Mouse (Mus musculus) spleen, adult 12 weeks (tissue): Measurements from ENCODE around the gene Emg1.
"Not testable (repeated sequence)": the region's sequence is repeated elsewhere in the genome, so short reads cannot be mapped to it uniquely, and the experiment has no call there.

ENCODE experiments used
- DNase-seq: peaks from one replicate; pipeline ENCODE4 v3.0.0; 2022; ENCODE audit warnings: low spot score

Emg1 gene

DNA sequence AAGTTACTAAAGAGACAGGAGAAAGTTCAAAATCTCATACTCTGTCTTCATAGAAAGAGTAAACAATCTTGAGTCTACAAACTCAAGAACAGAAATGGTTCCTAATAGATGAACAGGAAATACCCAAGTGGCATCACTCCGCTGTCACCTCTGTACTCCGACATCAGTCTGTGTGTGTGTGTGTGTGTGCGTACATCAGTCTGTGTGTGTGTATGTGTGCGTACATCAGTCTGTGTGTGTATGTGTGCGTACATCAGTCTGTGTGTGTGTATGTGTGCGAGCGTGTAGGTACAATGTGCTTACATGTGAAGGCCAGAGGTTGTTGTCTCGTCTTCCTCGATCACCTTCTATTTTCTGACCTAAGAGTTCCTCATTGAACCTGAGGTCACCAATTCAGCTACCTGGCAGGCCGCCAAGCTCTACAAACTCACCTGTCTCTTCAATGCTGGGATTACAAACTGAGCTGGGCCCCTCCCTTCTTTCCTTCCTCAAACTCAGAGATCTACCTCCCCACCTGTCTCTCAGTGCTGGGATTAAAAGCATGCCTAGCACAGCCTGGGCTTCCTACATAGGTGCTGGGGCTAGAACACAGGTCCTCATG lies 3.6 kb downstream of the Emg1 start:
- DNase-seq = no peak

DNA sequence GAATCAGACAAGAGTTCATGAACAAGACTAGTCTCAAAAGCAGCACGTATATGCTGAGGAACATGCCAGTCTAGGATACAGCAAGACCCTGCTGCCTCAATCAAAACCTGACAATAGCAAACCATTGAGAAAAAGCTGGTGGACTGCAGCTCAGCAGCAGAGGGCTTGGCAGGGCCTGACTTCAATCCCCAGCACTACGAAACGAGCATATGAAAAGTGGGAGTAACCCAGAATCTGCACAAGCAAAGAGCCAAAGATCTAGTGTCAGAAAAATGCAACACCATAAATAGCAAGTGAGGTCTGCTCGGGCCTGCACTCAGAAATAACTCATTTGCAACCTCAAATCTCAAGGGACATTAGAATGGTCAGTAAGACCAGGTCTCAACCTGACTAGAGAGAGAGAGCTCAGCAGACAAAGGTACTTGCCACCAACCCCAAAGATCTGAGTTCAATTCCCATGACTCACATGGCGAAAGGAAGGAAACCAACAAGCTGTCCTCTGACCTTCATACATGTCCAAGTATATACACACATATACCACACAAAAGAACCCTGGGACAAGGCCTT lies 5.8 kb downstream of the Emg1 start:
- DNase-seq = no peak

DNA sequence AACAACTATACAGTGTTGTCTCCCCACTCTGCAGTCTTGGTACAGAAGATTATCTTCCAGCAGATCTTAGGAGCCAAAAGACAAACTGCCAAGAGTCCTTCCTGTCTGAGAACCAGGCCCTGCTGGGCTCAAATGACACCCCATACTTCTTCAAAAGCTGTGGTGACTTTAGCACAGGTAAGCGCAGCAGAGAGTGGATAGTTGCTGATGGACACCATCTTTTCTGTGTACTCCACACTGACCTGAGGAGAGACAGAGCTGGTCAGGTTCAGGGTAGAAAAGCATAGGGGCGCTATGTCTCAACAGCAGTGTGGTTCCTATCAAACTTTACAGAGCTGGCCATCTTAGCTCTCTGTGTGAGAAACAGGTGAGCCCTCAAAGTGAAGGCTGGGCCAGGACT lies 7.6 kb downstream of the Emg1 start:
- DNase-seq = no peak

DNA sequence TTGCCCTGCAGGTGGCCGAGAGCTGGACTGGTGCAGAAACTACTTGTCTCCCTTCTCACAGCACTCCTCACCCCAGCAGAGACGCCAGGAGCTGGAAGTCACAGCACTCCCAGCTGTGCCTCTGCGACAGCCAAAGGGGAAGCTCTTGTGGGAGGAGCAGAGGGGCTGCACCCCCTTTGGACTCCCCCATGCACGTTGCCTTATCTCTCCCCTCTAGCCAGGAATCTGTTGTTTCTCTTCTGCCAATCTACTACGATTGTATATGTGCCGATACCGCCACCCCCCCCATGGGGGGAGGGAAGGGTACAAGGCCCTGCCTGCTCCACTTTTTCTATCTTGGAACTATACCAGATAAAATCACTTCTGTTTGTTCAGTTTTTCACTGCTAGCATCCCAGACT lies 8.2 kb downstream of the Emg1 start:
- no peak for DNase-seq

DNA sequence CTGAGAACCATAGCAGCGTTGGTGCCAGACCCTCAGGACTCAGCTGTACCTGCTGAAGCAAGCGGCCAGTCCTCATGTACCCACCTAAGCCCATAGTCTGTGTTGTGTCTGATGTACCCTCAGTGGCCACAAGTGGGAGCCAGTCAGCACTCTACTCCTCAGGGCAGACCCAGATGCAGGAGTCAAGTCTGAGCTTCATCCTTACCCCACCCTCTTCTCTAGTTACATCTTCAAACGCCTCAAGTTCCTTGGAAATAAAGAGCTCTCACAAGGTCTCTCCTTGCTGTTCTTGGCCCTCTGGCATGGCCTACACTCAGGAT lies 9.2 kb downstream of the Emg1 start:
- peak; percentile 51 for DNase-seq

DNA sequence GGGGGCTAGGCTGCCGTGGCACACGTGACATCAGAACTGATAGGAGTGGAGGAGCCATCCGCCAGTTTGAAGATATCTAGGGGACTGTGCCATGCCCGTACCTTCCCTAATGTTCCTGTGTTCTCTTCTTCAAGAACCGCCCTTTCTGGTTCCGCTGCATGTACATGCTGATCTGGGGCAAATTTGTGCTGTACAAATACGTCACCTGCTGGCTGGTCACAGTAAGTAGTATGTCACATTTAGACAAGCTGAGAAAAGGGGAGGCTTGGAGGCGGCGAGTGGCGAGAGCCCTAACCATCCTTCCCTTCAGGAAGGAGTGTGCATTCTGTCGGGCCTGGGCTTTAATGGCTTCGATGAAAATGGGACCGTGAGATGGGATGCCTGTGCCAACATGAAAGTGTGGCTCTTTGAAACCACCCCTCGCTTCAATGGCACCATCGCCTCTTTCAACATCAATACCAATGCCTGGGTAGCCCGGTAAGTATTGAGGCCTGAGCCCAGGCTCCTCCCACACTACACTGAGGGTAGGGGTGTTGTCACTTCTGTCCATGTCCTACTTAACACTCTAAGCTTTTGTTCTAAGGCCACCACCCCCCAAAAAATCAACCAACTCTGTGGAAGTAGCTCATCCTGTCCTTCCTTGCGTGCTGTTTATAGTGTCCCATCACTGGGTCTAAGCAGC lies 9.7 kb downstream of the Emg1 start:
- no peak for DNase-seq

DNA sequence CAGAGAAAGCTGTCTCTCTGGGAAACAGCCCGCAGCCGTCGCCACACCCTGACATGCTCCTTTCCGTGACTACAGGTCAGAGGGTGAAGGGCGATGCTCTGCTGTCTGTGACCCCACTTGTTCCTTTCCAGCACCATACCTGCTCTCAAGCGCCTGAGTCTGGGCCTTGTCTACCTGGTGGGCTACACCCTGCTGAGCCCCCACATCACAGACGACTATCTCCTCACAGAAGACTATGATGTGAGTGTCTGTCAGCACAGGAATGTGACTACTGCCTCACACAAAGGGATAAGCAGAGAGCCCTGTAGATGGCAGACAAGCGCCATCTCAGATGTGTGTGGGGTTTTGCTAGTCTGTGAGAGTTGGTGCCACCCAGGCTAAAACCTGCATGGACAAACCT lies 10.6 kb downstream of the Emg1 start:
- no peak for DNase-seq

DNA sequence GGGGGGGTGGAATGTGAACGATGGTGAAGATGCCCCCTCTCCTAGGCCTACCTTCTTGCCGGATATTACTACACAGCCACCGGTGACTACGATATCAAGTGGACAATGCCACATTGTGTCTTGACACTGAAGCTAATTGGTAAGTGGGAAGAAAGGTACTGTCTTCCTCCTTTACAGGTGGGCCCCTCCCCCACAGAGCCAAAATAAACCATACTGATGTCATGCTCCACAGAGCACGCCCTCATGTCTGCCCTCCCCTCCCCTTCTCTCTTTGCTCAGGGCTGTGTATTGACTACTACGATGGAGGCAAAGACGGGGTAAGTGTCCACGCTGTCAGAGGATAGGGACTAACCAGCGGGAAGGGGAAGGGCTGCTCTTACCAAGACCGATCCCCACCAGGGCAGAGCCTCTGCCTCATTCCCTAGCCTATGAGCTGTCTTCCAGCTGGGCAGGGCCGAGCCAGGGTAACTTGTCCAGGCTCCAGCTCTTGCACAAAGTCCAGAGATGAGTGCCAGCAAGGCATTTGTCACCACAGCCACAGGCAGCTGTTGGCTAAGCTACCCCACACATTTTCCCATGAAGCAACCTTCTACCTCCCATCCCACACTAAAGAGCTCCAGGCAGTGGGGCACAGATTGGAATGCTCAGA lies 11.9 kb downstream of the Emg1 start:
- no peak for DNase-seq

DNA sequence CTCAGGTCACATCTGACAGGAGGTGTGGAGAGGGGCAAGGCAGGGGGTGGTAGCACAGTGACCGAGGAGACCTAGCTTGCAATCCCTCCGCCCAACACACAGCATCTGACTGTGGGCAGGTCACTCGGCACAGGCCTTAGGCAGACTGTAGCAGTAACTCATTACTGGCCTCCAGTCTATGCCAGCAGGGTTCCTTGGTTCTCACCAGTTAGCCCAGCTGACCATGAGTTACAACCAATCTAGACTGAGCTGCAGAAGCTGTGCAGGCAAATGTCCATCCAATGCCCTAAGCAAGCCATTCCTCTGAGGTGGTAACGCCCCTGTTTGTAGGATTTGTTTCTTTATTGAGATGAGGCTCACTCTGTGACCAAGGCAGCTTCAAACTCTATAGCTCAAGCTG lies 12.6 kb downstream of the Emg1 start:
- DNase-seq = no peak

DNA sequence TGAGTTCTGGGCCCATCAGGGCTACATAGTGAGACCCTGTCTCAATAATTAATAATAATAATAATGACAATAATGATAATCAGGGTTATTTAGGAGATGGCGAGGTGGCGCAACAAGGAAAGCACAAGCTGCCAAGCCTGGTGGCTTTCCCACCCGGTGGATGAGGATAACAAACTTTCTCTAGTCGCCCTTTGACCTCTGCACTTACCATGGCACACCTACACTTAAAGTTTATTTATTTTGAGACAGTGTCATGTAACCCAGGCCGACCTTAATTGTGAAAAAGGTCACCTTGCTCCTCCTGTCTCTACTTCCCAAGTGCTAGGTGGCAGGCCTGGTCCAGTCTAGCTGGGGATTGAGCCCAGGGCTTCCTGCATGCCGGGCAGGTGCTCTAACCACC lies 13.2 kb downstream of the Emg1 start:
- DNase-seq = no peak

DNA sequence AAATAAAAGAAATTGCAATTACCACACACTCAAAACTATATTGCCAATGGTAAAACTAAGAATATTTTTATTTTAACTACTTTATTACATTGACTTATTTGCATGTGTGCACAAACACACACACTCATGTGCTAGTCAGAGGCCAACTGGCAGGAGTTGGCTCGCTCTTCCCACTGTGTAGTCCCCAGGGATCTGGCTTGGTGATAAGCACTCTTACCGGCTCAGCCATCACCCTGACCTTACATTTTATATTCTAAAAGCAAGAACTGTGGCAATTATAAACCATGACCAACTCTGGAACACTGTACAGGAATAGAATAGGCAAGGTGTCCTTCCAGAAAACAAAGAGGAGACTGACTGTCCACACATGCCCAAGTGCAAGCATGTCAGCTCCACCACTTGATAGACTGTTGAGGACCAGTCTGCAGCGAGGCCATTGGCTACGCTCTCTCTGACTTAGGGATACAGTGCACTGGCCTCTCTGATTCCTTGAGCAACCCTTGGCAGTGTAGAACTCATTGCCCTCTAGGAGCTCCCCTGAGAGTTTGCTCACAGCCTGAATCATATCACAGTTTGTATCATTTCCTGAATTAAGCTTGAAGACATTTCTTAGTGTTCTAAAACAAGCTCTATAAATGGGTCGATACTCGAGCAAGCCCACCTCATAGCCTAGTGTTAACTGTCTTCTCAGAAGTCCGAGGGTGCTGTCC lies 15.4 kb downstream of the Emg1 start:
- DNase-seq = no peak

DNA sequence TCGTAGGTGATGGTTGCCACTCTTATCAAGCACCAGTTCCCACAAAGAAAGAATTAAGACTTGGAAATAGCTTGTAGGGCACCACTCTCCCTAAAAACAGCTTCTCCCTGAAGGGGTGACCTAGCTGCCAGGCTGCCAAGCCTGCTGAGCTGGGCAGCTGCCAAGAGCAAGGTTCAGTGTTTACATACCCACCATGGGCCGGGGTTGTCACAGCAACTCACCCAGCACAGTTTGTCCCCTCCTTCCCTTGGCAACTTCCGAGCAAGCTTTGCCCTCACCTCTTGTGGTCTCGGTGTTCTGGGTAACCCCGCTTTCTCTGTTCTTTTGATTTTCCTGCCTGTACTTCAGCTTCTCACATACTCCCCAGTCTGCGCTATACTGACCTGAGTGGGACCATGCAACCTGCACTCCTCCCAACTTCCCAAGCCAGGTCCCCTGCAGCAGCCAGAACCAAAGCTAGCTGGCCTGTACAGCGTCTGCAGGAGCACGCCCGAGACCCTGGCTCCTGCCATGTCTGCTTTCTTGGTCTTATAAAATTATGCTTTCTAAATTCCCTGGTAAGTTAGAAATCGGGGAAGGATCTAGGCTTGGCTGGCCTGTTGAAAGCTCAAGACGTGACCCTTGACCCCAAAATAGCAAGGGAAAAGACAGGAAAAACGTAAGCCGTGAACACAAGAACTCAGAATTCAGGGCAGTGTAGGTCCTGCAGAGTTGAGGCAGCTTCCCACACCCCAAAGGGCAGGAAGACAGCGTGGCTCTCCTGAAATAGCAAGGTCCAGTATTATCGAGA lies 17.6 kb downstream of the Emg1 start:
- DNase-seq = no peak

DNA sequence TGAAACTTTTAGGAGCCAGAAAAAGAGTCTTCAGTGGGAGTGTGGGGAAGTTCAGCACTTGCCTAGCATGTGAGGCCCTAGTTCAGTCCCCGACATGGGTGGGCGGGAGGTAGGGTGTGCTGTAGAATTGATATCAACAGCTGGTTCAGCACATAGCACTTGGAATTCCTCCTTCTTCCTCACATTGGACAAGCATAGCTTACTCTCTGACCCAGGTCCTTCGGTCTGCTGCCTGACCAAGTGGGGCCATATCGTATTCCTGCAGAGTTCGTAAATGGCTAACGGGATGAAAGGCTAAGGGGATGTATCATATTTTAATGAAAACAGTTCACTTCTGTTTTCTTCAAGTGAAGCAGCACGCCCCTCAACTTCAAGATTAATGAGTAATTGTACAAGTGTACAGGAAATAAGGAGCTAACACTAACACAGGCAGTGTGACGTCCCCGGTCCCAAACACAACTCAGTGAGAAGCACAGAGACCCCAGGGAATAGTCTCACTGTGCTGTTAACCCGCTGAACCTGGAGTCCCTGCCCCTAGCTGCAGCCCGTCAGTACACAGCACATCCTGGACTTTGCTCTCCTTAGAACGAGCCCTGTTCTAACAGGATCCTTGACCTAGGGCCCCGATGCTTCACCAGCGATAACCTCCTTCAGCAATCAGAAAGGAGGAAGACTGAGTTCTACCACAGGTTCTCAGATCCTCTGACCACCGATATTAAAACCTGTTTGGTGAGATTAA lies 18.6 kb downstream of the Emg1 start:
- no peak for DNase-seq

DNA sequence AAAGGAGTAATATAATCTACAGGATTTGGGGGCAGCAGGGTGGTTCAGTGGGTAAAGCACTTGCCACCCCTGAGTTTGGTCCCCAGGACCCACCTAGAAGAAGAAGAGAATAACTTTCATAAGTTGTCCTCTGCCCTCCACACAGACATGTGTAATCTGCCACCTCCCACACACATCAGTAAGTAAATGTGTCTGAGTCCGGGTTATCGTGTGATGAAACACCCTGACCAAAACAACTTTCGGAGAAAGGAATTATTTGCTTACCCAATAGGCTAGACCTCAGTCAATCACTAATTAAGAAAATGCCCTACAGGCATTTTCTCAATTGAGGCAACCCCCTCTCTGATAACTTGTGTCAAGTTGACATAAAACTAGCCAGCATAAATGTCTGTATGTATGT lies 21.5 kb downstream of the Emg1 start:
- DNase-seq = no peak

DNA sequence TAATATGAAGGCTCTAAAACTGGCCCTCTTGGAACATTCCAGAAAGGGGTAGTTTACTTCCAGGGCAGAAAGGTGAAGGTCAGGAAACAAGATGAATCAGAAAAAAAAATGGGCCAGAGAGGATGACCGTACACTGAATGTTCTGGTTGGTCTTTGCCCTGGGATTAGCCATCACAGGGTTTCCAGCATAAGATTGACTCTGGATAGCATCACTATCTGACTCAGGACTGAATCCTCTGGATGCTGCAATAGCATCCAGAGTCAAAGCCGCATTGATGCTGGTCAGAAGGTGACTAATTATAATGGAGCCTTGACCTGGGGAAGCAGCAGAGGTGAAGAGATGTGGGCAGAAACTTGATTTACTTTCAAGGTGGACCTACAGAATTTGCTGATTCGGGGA lies 23.0 kb downstream of the Emg1 start:
- no peak for DNase-seq

DNA sequence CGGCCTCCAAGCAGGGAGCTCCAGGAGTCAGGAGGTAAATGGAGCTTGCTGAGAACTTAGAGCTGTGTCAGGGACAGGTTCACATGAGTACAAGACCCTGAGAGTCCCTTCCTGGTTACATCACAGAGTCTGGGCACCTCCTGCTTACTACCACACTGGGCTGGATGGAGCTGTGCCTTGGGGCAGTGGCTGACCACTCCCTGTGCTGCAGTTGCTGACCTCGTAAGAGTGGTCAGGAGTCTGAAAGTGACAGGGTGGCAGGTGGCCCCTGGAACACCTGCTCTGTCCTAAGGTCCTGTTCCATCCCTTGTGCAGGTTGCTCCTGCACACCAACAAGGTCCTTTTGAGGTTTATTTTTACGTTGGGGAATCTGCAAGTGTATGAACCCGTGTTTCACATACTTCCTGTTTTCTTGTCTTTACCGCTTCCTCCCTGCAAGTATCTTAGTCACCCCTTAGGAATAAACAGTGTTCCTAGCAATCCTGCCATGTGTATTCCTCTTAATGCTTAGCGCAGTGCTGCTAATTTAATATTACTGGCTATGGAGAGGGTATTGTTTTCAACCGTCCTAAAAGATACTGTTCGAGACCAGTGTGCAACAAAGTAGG lies 23.7 kb downstream of the Emg1 start:
- DNase-seq = no peak

DNA sequence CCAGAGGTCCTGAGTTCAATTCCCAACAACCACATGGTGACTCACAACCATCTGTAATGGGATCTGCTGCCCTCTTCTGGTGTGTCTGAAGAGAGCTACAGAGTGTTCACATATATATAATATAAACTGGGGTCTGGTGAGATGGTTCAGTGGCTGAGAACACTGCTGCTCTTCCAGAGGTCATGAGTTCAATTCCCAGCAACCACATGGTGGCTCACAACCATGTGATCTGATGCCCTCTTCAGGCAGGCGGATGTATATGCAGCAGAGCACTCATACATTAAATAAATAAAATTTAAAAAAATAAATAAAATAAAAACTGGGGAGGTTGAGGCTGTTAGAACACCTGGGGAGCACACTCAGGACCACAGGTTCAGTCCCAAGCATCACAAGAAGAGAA lies 25.3 kb downstream of the Emg1 start:
- not testable (repeated sequence) for DNase-seq

DNA sequence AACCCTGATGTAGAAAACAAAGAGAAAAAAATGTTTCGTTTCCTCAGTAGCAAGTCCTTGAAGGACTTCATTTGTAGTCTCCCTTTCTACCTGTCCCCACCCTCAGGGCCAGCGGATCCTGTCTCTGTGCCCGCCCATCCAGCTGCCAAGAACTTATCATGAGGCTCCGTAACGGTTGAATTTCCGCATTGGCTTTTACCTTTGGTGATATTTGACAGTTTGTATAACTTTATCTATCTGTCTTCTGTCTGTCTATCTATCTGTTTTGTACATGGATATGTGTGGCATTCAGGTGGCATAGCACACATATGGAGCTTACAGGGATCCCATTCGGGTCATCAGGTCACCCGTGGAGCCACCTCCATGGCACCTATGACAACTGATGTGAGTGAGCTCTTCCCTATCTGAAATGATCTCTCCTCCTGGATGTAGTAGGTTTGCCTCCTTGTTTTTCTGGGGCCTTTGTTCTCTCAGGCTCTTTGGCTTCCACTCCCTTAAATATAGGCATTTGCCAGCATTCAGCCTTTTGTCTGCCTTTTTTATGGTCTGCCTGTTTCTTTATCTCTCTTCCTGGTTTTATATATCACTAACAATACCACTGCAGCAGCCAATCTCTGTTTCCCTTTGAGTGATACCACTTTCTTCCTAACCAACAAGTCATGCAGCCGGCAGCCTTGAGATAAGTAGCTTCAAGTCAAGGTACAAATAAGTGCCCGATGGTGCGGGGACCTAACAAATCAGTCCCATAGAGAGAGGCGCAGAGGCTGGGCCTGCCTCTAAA lies 26.2 kb downstream of the Emg1 start:
- DNase-seq = no peak

DNA sequence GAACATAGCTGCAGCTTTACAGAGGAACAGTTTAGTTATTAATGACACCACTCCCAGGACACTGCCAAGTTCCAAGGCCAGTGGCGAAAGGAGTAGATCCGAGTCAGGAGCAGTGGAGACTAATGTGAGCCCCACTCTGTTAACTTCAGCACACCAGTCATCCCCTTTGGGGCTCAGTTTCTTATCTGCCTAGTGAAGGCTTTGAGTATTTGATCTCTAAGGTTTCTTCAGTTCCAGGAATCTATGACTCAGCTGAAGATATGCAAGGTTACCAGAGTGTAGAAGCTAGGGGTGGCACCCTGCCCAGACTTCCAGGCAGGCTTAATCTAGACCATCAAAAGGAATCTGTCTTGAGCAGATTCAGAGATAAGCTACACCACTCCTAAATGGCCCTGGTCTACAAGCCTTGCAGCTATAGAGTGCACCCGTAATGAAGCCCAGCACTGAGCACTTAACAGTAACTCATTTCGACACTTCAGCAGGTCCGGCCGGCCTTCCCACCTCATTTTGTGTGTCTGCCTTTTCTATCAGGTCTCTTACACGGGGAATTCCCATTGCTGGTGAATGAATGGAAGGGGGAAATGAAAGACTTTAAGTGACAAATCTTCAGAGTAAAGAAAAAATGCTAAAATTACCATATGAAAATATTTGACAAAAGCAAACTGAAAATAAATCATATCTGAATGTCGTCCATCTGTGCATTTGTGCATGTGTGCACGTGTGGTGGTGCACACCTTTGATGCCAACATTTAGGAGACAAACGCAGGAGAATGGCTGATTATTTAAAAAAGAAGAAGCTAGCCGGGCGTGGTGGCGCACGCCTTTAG lies 28.2 kb downstream of the Emg1 start:
- no peak for DNase-seq
